Mouse (Mus musculus) cerebellum, adult 11 months (tissue): Measurements from ENCODE around the gene Dpep3.

Experiments
- DNase-seq: peaks from one replicate; pipeline ENCODE4 v3.0.0; 2022

Gene Dpep3

DNA sequence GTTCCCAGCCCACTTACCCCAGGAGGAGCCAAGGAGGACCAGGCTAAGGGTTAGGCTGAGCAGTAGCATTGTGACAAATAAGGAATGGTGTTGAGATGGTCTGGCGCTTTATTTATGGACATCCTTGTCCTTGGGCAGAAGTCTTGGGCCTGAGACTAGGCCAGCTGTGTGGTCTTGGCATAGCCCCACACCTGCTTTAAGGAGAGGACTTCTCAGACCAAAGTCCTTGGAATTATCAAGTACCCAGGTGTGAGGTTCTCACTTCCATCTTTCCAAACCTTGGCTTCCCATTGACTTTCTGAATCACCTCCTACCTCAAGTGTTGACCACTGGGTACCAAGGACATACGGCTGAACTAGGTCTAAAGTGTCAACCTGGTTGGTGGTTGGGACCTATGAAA, 45.5 kb downstream of the Dpep3 start, which contains the start of gene Ctrl:
Ctrl (minus strand) TSS at position 101 of the 400 bp plus-strand sequence.
- DNase-seq, result no peak

DNA sequence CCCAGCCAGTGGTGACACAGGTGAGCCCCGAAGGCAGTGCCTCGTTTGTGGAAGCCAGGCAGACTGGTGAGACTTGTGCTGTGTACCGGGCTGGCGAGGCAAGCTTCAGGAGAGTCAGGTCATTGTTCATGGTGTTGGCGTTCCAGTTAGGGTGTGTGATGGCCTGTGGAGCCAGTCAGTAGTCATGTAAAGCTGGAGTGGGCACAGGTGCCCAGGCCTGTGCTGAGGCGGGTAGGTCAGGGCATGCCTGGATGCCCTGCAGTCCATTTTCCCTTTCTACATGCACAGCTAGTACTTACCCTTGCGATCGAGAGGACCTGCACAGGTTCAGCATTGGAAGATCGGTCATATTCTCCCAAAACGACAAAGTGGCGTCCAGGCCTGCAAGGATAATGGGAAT, 46.7 kb downstream of the Dpep3 start:
- DNase-seq, result no peak

DNA sequence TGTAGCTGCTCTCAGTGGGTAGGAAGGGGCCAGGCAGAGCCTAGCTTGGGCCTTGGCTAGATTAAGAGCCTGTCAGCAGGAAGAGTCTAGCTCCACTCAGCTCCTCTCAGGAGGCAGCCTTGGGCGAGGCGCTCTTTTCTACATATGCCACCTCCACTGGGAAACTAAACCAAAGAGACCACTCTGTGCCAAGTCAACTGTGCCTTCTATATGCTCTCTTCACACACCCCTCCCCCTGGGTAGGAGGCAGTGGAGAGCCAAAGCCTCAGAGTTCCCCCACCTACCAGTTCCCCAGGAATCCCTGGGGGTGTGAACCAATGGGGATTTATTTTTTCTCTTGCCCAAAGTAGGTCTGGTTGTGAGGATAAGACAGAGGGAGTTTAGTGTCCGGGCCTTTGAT, 48.0 kb downstream of the Dpep3 start:
- DNase-seq, result no peak

DNA sequence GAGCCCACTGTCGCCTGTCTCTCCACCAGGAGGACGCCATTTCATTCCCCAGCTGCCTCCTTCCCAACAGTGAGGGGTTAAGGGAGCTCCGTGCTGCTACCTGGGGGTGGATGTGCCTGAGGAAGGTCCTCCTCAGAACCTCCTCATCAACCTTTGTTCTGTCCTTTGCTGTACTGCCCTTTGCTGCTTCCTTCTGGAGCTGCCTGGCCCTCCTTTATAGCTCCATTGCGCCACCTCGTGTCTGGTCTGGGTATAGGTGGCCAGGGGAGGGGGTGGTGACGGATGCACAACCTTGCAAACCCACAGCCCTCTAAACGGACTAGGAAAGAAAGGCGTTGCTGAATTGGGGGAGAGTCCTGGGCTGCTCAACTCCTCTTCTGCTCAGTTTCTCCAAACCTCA, 48.6 kb downstream of the Dpep3 start:
- DNase-seq, result peak; percentile 77

DNA sequence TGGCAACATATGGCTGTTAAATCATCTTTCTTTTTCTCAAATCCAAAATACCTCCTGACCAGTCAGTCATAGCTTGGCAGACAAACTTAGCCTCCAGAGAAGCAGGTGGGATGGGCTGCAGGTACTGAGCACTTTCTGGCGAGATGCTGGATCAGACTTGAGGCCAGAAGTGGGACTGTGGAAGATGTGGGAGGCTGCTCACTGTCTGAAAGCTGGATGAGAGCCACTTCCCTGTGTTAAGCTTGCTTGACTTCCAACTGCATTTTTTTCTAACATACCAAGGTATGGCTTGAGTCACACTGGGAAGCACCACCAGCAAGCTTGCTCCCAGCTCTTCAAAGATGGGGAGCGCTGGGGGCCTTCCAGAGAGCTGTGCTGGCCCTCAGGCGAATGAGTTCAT, 54.1 kb downstream of the Dpep3 start:
- DNase-seq, result no peak
